Mouse (Mus musculus): Measurements from ENCODE around the gene Psg16. TPM values are rescaled to one million over a fixed set of nuclear protein-coding genes. Genes with fewer than 3 reads are reported as not detected.
"Not testable (repeated sequence)": the region's sequence is repeated elsewhere in the genome, so short reads cannot be mapped to it uniquely, and the experiment has no call there.

The Psg16 gene
- polyA plus RNA-seq, 1 experiment from 2014 or later, result 3.1 TPM

- peaks cover 20% of the 10 kb centered on the region for H3K4me1 ChIP-seq (replicated peaks; ENCODE audit: control insufficient read depth, insufficient read depth, low read length)
- ATAC-seq (ENCODE audit: low FRiP score), result no peak
- no peaks in the 10 kb centered on the region for H3K36me3 ChIP-seq (replicated peaks; ENCODE audit: control insufficient read depth, insufficient read depth)
- no peak overlapping the region for H3K9ac ChIP-seq
- 75% methylated on average over 22 of the region's 22 CpGs for WGBS
- peaks cover 14% of the 10 kb centered on the region for H3K27me3 ChIP-seq (ENCODE audit: control insufficient read depth, insufficient read depth, low read length)
- no peaks in the 10 kb centered on the region for H3K9me3 ChIP-seq (ENCODE audit: control insufficient read depth, low read length)
- H3K4me2 ChIP-seq (replicated peaks), result peak overlapping the region; percentile 72
- DNase-seq (ENCODE audit: low spot score), result no peak
- H3K27ac ChIP-seq, result peak overlapping the region; percentile 71; the same call in 1 of the 2 replicates
- H3K4me3 ChIP-seq (replicated peaks; ENCODE audit: low read length), result peak overlapping the region; percentile 37
Observed at GRCm38 (mm10) chr7:17060782-17061605, 12.8 kb upstream of the Psg16 start.

GRCm38 (mm10) chr7:17062389-17062788, 11.5 kb upstream of the Psg16 start, which contains the start of gene Hif3a:
Hif3a (minus strand) TSS chr7:17062427.
- ATAC-seq (ENCODE audit: low FRiP score), result peak; percentile 89
- no peaks in the 10 kb centered on the region for H3K36me3 ChIP-seq (replicated peaks; ENCODE audit: control insufficient read depth, insufficient read depth)
- peak; percentile 79 for DNase-seq (ENCODE audit: low spot score)
- no peak within 1 kb of the TSS for H3K27ac ChIP-seq
- WGBS, result under 1% methylated on average over 15 of the region's 15 CpGs
- no peaks in the 10 kb centered on the region for H3K9me3 ChIP-seq (ENCODE audit: control insufficient read depth, low read length)
- H3K27me3 ChIP-seq (ENCODE audit: control insufficient read depth, insufficient read depth, low read length), result peaks cover 14% of the 10 kb centered on the region
- H3K4me3 ChIP-seq (replicated peaks; ENCODE audit: low read length), result peak within 1 kb of the TSS; percentile 37
- peak within 1 kb of the TSS; percentile 56 for H3K9ac ChIP-seq
- H3K4me2 ChIP-seq (replicated peaks), result peak within 1 kb of the TSS; percentile 72
- H3K4me1 ChIP-seq (replicated peaks; ENCODE audit: control insufficient read depth, insufficient read depth, low read length), result peaks cover 12% of the 10 kb centered on the region

DNA sequence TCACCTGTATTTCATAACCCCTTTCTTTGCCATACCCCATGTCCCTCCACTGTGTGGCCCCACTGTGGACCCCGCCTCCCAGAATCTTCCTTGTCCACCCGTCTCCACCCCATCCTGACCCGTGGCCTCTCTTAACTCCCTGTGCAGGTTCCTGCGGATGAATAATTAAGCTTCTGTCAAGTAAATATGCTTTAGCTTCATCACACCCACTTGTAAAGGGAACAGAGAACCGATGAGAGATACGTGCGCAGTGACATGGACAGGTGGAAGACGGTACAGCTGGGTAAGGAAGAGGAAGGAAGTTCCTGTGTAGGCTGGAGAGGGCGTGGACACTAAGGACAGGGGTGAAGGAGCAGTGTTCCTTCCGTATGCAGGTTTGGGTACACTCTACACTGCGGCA, 11.0 kb upstream of the Psg16 start:
- peak overlapping the region; percentile 72 for H3K4me2 ChIP-seq (replicated peaks)
- 21% methylated on average over 11 of the region's 11 CpGs for WGBS
- no peak overlapping the region for H3K27ac ChIP-seq
- DNase-seq (ENCODE audit: low spot score), result no peak
- H3K4me3 ChIP-seq (replicated peaks; ENCODE audit: low read length), result peak overlapping the region; percentile 37
- peaks cover 14% of the 10 kb centered on the region for H3K27me3 ChIP-seq (ENCODE audit: control insufficient read depth, insufficient read depth, low read length)
- peak; percentile 15; the same call in 1 of the 2 replicates for ATAC-seq (ENCODE audit: low FRiP score)
- no peaks in the 10 kb centered on the region for H3K9me3 ChIP-seq (ENCODE audit: control insufficient read depth, low read length)
- H3K36me3 ChIP-seq (replicated peaks; ENCODE audit: control insufficient read depth, insufficient read depth), result no peaks in the 10 kb centered on the region
- H3K4me1 ChIP-seq (replicated peaks; ENCODE audit: control insufficient read depth, insufficient read depth, low read length), result peaks cover 12% of the 10 kb centered on the region
- peak overlapping the region; percentile 56; the same call in 1 of the 2 replicates for H3K9ac ChIP-seq

GRCm38 (mm10) chr7:17065620-17066019, 8.2 kb upstream of the Psg16 start:
- H3K4me2 ChIP-seq (replicated peaks), result no peak overlapping the region
- no peak overlapping the region for H3K27ac ChIP-seq
- H3K9me3 ChIP-seq (ENCODE audit: control insufficient read depth, low read length), result no peaks in the 10 kb centered on the region
- peaks cover under 1% of the 10 kb centered on the region for H3K4me1 ChIP-seq (replicated peaks; ENCODE audit: control insufficient read depth, insufficient read depth, low read length)
- H3K36me3 ChIP-seq (replicated peaks; ENCODE audit: control insufficient read depth, insufficient read depth), result no peaks in the 10 kb centered on the region
- 86% methylated on average over 9 of the region's 9 CpGs for WGBS
- H3K9ac ChIP-seq, result no peak overlapping the region
- peaks cover 14% of the 10 kb centered on the region for H3K27me3 ChIP-seq (ENCODE audit: control insufficient read depth, insufficient read depth, low read length)
- H3K4me3 ChIP-seq (replicated peaks; ENCODE audit: low read length), result no peak overlapping the region
- DNase-seq (ENCODE audit: low spot score), result no peak
- ATAC-seq (ENCODE audit: low FRiP score), result no peak

- no peak overlapping the region for H3K4me3 ChIP-seq (replicated peaks; ENCODE audit: low read length)
- DNase-seq (ENCODE audit: low spot score) (peak; percentile 88), ATAC-seq (ENCODE audit: low FRiP score) (no peak)
- no peaks in the 10 kb centered on the region for H3K36me3 ChIP-seq (replicated peaks; ENCODE audit: control insufficient read depth, insufficient read depth)
- peaks cover 14% of the 10 kb centered on the region for H3K27me3 ChIP-seq (ENCODE audit: control insufficient read depth, insufficient read depth, low read length)
- WGBS, result 9% methylated on average over 2 of the region's 2 CpGs
- no peak overlapping the region for H3K4me2 ChIP-seq (replicated peaks)
- H3K9ac ChIP-seq, result no peak overlapping the region
- H3K27ac ChIP-seq, result no peak overlapping the region
- H3K4me1 ChIP-seq (replicated peaks; ENCODE audit: control insufficient read depth, insufficient read depth, low read length), result no peaks in the 10 kb centered on the region; the same call in none of the 2 replicates
- no peaks in the 10 kb centered on the region for H3K9me3 ChIP-seq (ENCODE audit: control insufficient read depth, low read length)
Observed at GRCm38 (mm10) chr7:17066412-17066811, 7.4 kb upstream of the Psg16 start.

DNA sequence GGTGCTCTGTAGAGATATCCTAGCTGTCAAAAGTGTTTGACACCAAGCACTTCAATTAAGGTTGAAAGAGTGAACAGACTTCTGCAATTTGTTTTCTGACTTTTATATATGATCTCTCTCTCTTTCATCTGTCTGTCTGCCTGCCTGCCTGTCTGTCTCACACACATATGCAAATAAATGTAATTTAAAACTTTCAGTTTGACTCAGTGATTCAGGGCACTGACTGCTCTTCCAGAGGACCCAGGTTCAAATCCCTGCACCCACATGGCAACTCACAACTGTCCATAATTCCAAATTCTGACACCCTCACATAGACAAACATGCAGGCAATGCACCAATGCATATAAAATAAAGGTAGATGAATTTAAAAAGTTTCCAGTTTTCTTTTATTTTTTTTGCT, 6.8 kb upstream of the Psg16 start:
- no peak overlapping the region for H3K27ac ChIP-seq
- ATAC-seq (ENCODE audit: low FRiP score), result no peak
- H3K27me3 ChIP-seq (ENCODE audit: control insufficient read depth, insufficient read depth, low read length), result peaks cover 11% of the 10 kb centered on the region
- H3K4me3 ChIP-seq (replicated peaks; ENCODE audit: low read length), result no peak overlapping the region
- no peak for DNase-seq (ENCODE audit: low spot score)
- no peak overlapping the region for H3K9ac ChIP-seq
- no peak overlapping the region for H3K4me2 ChIP-seq (replicated peaks)
- H3K9me3 ChIP-seq (ENCODE audit: control insufficient read depth, low read length), result no peaks in the 10 kb centered on the region
- H3K36me3 ChIP-seq (replicated peaks; ENCODE audit: control insufficient read depth, insufficient read depth), result no peaks in the 10 kb centered on the region
- H3K4me1 ChIP-seq (replicated peaks; ENCODE audit: control insufficient read depth, insufficient read depth, low read length), result no peaks in the 10 kb centered on the region; the same call in none of the 2 replicates

- WGBS, result 67% methylated on average over 5 of the region's 5 CpGs
- H3K9me3 ChIP-seq (ENCODE audit: control insufficient read depth, low read length); H3K27me3 ChIP-seq (ENCODE audit: control insufficient read depth, insufficient read depth, low read length); H3K4me1 ChIP-seq (replicated peaks; ENCODE audit: control insufficient read depth, insufficient read depth, low read length); H3K4me2 ChIP-seq (replicated peaks); H3K9ac ChIP-seq; H3K27ac ChIP-seq; ATAC-seq (ENCODE audit: low FRiP score); DNase-seq (ENCODE audit: low spot score); H3K4me3 ChIP-seq (replicated peaks; ENCODE audit: low read length); H3K36me3 ChIP-seq (replicated peaks; ENCODE audit: control insufficient read depth, insufficient read depth): not testable (repeated sequence)
Observed at GRCm38 (mm10) chr7:17067651-17068050, 6.2 kb upstream of the Psg16 start.

DNA sequence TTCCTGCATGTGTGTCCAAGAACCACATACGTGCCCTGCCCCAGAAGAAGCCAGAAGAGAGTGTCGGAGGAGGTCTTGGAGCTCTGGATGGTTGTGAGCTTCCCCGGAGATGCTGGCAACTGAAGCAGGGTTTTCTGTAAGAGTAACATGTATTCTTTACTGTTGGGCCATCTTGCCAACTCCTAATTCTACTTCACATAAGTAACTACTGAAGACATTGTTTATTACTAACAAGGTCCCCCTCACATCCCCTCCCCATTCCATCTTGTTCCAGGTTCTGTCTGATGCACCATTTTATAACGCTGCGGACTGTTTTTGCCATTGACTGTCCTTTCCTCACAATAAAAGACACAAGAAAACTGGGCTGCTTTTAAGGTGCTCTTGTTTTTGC, 332 bp upstream of the Psg16 start:
- Histone ChIP-seq H3K9ac (no peak overlapping the region), H3K4me3 (replicated peaks; ENCODE audit: low read length) (no peak overlapping the region), H3K36me3 (replicated peaks; ENCODE audit: control insufficient read depth, insufficient read depth) (no peaks in the 10 kb centered on the region), H3K27me3 (ENCODE audit: control insufficient read depth, insufficient read depth, low read length) (no peaks in the 10 kb centered on the region), H3K27ac (no peak overlapping the region), H3K9me3 (ENCODE audit: control insufficient read depth, low read length) (no peaks in the 10 kb centered on the region), H3K4me1 (replicated peaks; ENCODE audit: control insufficient read depth, insufficient read depth, low read length) (no peaks in the 10 kb centered on the region), H3K4me2 (replicated peaks) (no peak overlapping the region)
- 63% methylated on average over 5 of the region's 5 CpGs for WGBS
- ATAC-seq (ENCODE audit: low FRiP score) (no peak), DNase-seq (ENCODE audit: low spot score) (no peak)

DNA sequence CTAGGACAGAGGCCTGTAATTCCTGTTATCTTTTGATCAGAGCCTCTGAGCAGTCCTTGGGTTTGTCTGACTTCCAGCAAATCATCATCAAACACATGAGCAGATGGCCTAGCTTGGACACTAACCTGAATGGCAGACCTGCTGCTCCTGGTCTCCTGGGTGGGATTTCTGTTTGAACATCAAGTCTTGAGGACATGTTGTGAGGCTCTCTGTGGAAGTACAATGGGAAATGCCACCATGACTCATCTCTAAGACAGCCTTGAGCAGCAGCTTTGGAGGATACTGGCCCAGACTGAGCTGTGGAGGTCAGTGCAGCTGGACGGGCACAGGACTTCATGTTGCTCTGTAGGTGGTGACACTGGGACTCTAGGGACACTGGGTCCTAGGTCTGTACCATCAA, 2.7 kb downstream of the Psg16 start:
- Histone ChIP-seq H3K36me3 (replicated peaks; ENCODE audit: control insufficient read depth, insufficient read depth) (no peaks in the 10 kb centered on the region), H3K27me3 (ENCODE audit: control insufficient read depth, insufficient read depth, low read length) (no peaks in the 10 kb centered on the region), H3K4me3 (replicated peaks; ENCODE audit: low read length) (no peak overlapping the region), H3K27ac (no peak overlapping the region), H3K9me3 (ENCODE audit: control insufficient read depth, low read length) (no peaks in the 10 kb centered on the region), H3K4me2 (replicated peaks) (no peak overlapping the region), H3K9ac (no peak overlapping the region), H3K4me1 (replicated peaks; ENCODE audit: control insufficient read depth, insufficient read depth, low read length) (no peaks in the 10 kb centered on the region)
- ATAC-seq (ENCODE audit: low FRiP score) (no peak), DNase-seq (ENCODE audit: low spot score) (no peak)
- 85% methylated on average over 1 of the region's 1 CpGs for WGBS
